Mouse (Mus musculus) layer of hippocampus, adult 8-10 months (tissue): ENCODE measurements around the gene Vmn2r37. TPM values are rescaled to one million over a fixed set of nuclear protein-coding genes. Genes with fewer than 3 reads are reported as not detected.
"Not testable (repeated sequence)": the region's sequence is repeated elsewhere in the genome, so short reads cannot be mapped to it uniquely, and the experiment has no call there.

ENCODE experiments used
- DNase-seq, 2 experiments: peaks; one replicate each; pipeline ENCODE4 v3.0.0; 2022; ENCODE audit warnings: low spot score in 2 of 2
- total RNA-seq, 4 experiments: library from RNA; stranded (reverse); gene quantifications; 2 replicates each; pipeline ENCODE4 v1.2.4; 2022

Gene Vmn2r37
- not detected for total RNA-seq

GRCm38 (mm10) chr7:9223553-9223952, at the start of gene Vmn2r37:
Gene Vmn2r37 (minus strand): TSS chr7:9223653.
- not testable (repeated sequence) for DNase-seq

Other genes with a start within 250 kb of the Vmn2r37 start
- not detected for gene Vmn2r39, start 192.9 kb downstream of the Vmn2r37 start, total RNA-seq
- not detected for gene Vmn2r38, start 125.8 kb downstream of the Vmn2r37 start, total RNA-seq